Mouse (Mus musculus) forebrain, embryonic 10.5 days (tissue): ENCODE data around the gene Celf2. TPM values are rescaled to one million over a fixed set of nuclear protein-coding genes. Genes with fewer than 3 reads are reported as not detected.
"Not testable (repeated sequence)": the region's sequence is repeated elsewhere in the genome, so short reads cannot be mapped to it uniquely, and the experiment has no call there.

Experiments
- DNase-seq: peaks from one replicate; pipeline ENCODE4 v3.0.0-alpha.2; 2017; ENCODE audit warnings: low spot score; ENCODE audit errors: extremely low spot score
- H3K27ac ChIP-seq: fragments of 300-500 bp; sonication (generic); 2 replicates; pipeline ENCODE4 v1.5.1; 2016; ENCODE audit warnings: mild to moderate bottlenecking
- H3K27me3 ChIP-seq: fragments of 300-500 bp; sonication (generic); 2 replicates; pipeline ENCODE4 v1.6.1; 2016; ENCODE audit warnings: mild to moderate bottlenecking; ENCODE audit not compliant: poor library complexity, severe bottlenecking
- H3K36me3 ChIP-seq: fragments of 300-500 bp; sonication (generic); replicated peaks from 2 replicates; pipeline ENCODE4 v1.6.1; 2016; ENCODE audit warnings: mild to moderate bottlenecking, moderate library complexity
- H3K4me1 ChIP-seq: fragments of 300-500 bp; sonication (generic); 2 replicates; pipeline ENCODE4 v1.6.1; 2016
- H3K4me3 ChIP-seq: fragments of 300-500 bp; sonication (generic); 2 replicates; pipeline ENCODE4 v1.5.1; 2016; ENCODE audit warnings: mild to moderate bottlenecking, moderate library complexity
- H3K9me3 ChIP-seq: fragments of 300-500 bp; sonication (generic); 2 replicates; pipeline ENCODE4 v1.6.1; 2016; ENCODE audit warnings: mild to moderate bottlenecking, moderate library complexity
- WGBS: fragments of 180-500 bp; shearing (Covaris S2); methylation state at CpG from one replicate; pipeline ENCODE4 v1.1.7; 2016; 5-methylcytosine and 5-hydroxymethylcytosine counted together
- polyA plus RNA-seq: library from polyadenylated mRNA; unstranded; fragments of >200 nt; fragmentation: Nextera tagmentation; extraction: Ambion mirVana; gene quantifications from 2 replicates; pipeline ENCODE4 v1.2.1, GENCODE M21; 2016

Gene Celf2
- polyA plus RNA-seq, 1 experiment from 2014 or later = 58.2 TPM

- H3K4me3 ChIP-seq = no peak overlapping the region; the same call in 1 of the 2 replicates
Measured at GRCm38 (mm10) chr2:7310129-7310839, 199.1 kb downstream of the Celf2 start.

GRCm38 (mm10) chr2:7309324-7309723 is 200.0 kb downstream of the Celf2 start:
- 45% methylated on average over 1 of the region's 1 CpGs for WGBS
- peaks cover 56% of the 10 kb centered on the region for H3K4me1 ChIP-seq
- no peaks in the 10 kb centered on the region for H3K36me3 ChIP-seq
- DNase-seq = no peak
- no peaks in the 10 kb centered on the region for H3K9me3 ChIP-seq
- H3K4me3 ChIP-seq = no peak overlapping the region
- no peaks in the 10 kb centered on the region for H3K27me3 ChIP-seq
- peak overlapping the region; percentile 81 for H3K27ac ChIP-seq

More at GRCm38 (mm10) chr2:7310129-7310839, 199.1 kb downstream of the Celf2 start:
- peak; percentile 64 for DNase-seq
- Histone ChIP-seq H3K27ac (peak overlapping the region; percentile 81), H3K4me1 (peaks cover 56% of the 10 kb centered on the region), H3K9me3 (no peaks in the 10 kb centered on the region), H3K27me3 (no peaks in the 10 kb centered on the region), H3K36me3 (no peaks in the 10 kb centered on the region)
- WGBS = 14% methylated on average over 2 of the region's 2 CpGs

- H3K27me3 ChIP-seq = no peaks in the 10 kb centered on the region
- peaks cover 56% of the 10 kb centered on the region for H3K4me1 ChIP-seq
- WGBS = 50% methylated on average over 1 of the region's 1 CpGs
- H3K36me3 ChIP-seq = no peaks in the 10 kb centered on the region
- H3K27ac ChIP-seq = peak overlapping the region; percentile 81
- DNase-seq = no peak
- no peak overlapping the region for H3K4me3 ChIP-seq
- no peaks in the 10 kb centered on the region for H3K9me3 ChIP-seq
Measured at GRCm38 (mm10) chr2:7308731-7309130, 200.6 kb downstream of the Celf2 start.

- H3K27me3 ChIP-seq = no peaks in the 10 kb centered on the region
- WGBS = 88% methylated on average over 3 of the region's 3 CpGs
- H3K4me1 ChIP-seq = no peaks in the 10 kb centered on the region
- H3K36me3 ChIP-seq = no peaks in the 10 kb centered on the region
- DNase-seq = no peak
- no peaks in the 10 kb centered on the region for H3K9me3 ChIP-seq
- H3K4me3 ChIP-seq = no peak overlapping the region
- H3K27ac ChIP-seq = no peak overlapping the region
Measured at GRCm38 (mm10) chr2:7287434-7287833, 221.9 kb downstream of the Celf2 start.

GRCm38 (mm10) chr2:7273214-7273613 is 236.1 kb downstream of the Celf2 start:
- DNase-seq = no peak
- 66% methylated on average over 4 of the region's 4 CpGs for WGBS
- Histone ChIP-seq H3K27ac (no peak overlapping the region), H3K27me3 (no peaks in the 10 kb centered on the region), H3K9me3 (no peaks in the 10 kb centered on the region), H3K4me3 (no peak overlapping the region), H3K4me1 (peaks cover 4% of the 10 kb centered on the region; the same call in 1 of the 2 replicates), H3K36me3 (no peaks in the 10 kb centered on the region)

GRCm38 (mm10) chr2:7270051-7270450 is 239.3 kb downstream of the Celf2 start:
- DNase-seq = no peak
- Histone ChIP-seq H3K36me3 (no peaks in the 10 kb centered on the region), H3K9me3 (no peaks in the 10 kb centered on the region), H3K27ac (no peak overlapping the region), H3K4me3 (no peak overlapping the region), H3K4me1 (peaks cover 4% of the 10 kb centered on the region; the same call in 1 of the 2 replicates), H3K27me3 (no peaks in the 10 kb centered on the region)
- 93% methylated on average over 7 of the region's 7 CpGs for WGBS

GRCm38 (mm10) chr2:7267166-7267565 is 242.2 kb downstream of the Celf2 start:
- no peaks in the 10 kb centered on the region for H3K36me3 ChIP-seq
- no peaks in the 10 kb centered on the region for H3K4me1 ChIP-seq
- H3K27ac ChIP-seq = no peak overlapping the region
- H3K4me3 ChIP-seq = no peak overlapping the region
- no peaks in the 10 kb centered on the region for H3K27me3 ChIP-seq
- 91% methylated on average over 4 of the region's 4 CpGs for WGBS
- no peak for DNase-seq
- H3K9me3 ChIP-seq = no peaks in the 10 kb centered on the region

GRCm38 (mm10) chr2:7262668-7263067 is 246.7 kb downstream of the Celf2 start:
- H3K27ac ChIP-seq, H3K4me1 ChIP-seq, H3K36me3 ChIP-seq, H3K4me3 ChIP-seq, H3K27me3 ChIP-seq, H3K9me3 ChIP-seq, DNase-seq: not testable (repeated sequence)

GRCm38 (mm10) chr2:7260186-7260585 is 249.2 kb downstream of the Celf2 start:
- 82% methylated on average over 4 of the region's 4 CpGs for WGBS
- H3K36me3 ChIP-seq = no peaks in the 10 kb centered on the region
- no peak for DNase-seq
- no peak overlapping the region for H3K27ac ChIP-seq
- no peaks in the 10 kb centered on the region for H3K9me3 ChIP-seq
- no peaks in the 10 kb centered on the region for H3K27me3 ChIP-seq
- no peak overlapping the region for H3K4me3 ChIP-seq
- no peaks in the 10 kb centered on the region for H3K4me1 ChIP-seq

GRCm38 (mm10) chr2:7259616-7260015 is 249.7 kb downstream of the Celf2 start:
- 94% methylated on average over 4 of the region's 4 CpGs for WGBS
- Histone ChIP-seq H3K4me1 (no peaks in the 10 kb centered on the region), H3K27me3 (no peaks in the 10 kb centered on the region), H3K27ac (no peak overlapping the region), H3K9me3 (no peaks in the 10 kb centered on the region), H3K36me3 (no peaks in the 10 kb centered on the region), H3K4me3 (no peak overlapping the region)
- DNase-seq = no peak

GRCm38 (mm10) chr2:7256023-7256422 is 253.3 kb downstream of the Celf2 start:
- no peaks in the 10 kb centered on the region for H3K4me1 ChIP-seq
- DNase-seq = no peak
- H3K9me3 ChIP-seq = no peaks in the 10 kb centered on the region
- WGBS = 90% methylated on average over 1 of the region's 1 CpGs
- no peak overlapping the region for H3K27ac ChIP-seq
- H3K27me3 ChIP-seq = no peaks in the 10 kb centered on the region
- no peaks in the 10 kb centered on the region for H3K36me3 ChIP-seq
- no peak overlapping the region for H3K4me3 ChIP-seq

GRCm38 (mm10) chr2:7255386-7255785 is 254.0 kb downstream of the Celf2 start:
- Histone ChIP-seq H3K4me1 (no peaks in the 10 kb centered on the region), H3K9me3 (no peaks in the 10 kb centered on the region), H3K36me3 (no peaks in the 10 kb centered on the region), H3K27ac (no peak overlapping the region), H3K27me3 (no peaks in the 10 kb centered on the region), H3K4me3 (no peak overlapping the region)
- no peak for DNase-seq
- WGBS = 80% methylated on average over 3 of the region's 3 CpGs

- Histone ChIP-seq H3K9me3 (no peaks in the 10 kb centered on the region), H3K36me3 (no peaks in the 10 kb centered on the region), H3K27ac (no peak overlapping the region), H3K27me3 (no peaks in the 10 kb centered on the region), H3K4me1 (no peaks in the 10 kb centered on the region), H3K4me3 (no peak overlapping the region)
- DNase-seq = no peak
- 94% methylated on average over 2 of the region's 2 CpGs for WGBS
Measured at GRCm38 (mm10) chr2:7250314-7250713, 259.0 kb downstream of the Celf2 start.

- no peaks in the 10 kb centered on the region for H3K9me3 ChIP-seq
- no peaks in the 10 kb centered on the region for H3K36me3 ChIP-seq
- no peak overlapping the region for H3K4me3 ChIP-seq
- H3K4me1 ChIP-seq = no peaks in the 10 kb centered on the region
- no peak overlapping the region for H3K27ac ChIP-seq
- H3K27me3 ChIP-seq = no peaks in the 10 kb centered on the region
- DNase-seq = no peak
Measured at GRCm38 (mm10) chr2:7249002-7249401, 260.4 kb downstream of the Celf2 start.
